Mouse (Mus musculus) cerebellum, adult 9-11 months (tissue): ENCODE results near the gene Thbs1.

ENCODE experiments used
- DNase-seq: peaks from one replicate; pipeline ENCODE4 v3.0.0; 2022

Gene Thbs1

DNA sequence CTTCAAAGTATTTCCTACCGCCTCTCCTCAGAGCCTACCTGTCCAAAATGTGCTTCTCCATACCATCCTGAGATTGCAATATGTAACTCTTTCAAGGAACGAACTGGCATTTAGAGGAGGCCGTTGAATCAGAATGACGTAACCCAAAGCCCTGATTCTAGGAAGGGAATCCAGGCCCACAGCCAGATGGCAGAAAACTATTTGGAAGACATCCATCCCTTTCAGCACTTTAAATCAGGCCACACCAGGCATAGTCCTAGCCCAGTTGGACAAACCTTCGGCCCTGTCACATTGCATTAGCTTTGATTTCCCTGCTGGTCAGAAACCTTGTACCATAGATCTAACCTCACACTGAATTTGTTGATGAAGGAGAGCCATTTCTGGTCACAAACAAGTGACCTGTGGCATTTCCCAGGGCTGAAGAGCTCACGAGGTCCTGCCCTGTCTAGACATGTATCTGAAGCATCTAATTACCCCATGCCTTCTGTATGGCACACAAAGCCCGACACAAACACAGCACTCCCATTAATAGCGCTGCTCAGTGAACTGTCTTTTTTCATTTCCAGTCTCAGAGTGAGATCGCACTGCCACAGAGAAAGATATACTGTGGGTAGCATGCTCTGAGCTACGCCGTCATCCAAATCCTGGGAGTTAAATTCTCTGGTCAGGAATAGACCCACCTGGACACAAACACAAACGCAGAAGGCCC, 38.3 kb downstream of the Thbs1 start:
- DNase-seq: peak; percentile 82

GRCm38 (mm10) chr2:118158095-118158494, 46.4 kb downstream of the Thbs1 start:
- DNase-seq: no peak

DNA sequence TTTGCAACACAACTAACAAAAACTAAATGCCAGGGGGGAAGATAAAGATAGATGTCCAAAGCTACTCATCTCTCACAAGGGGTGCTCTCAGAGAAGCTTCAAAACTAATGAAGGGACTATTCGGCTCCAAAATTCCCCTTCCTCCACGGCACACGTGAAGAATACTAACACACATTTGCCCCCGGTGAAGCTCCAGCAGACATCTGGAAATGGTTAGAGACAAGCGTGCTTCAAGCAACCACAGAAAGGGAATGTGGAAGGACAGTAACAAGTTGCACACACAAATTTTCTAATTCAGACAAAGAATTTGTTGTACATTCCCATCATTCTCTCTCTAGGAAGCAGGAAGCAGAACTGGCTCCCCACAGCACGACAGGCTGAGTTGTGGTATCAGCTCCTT, 47.5 kb downstream of the Thbs1 start:
- no peak for DNase-seq

GRCm38 (mm10) chr2:118160547-118160946, 48.9 kb downstream of the Thbs1 start:
- no peak for DNase-seq

DNA sequence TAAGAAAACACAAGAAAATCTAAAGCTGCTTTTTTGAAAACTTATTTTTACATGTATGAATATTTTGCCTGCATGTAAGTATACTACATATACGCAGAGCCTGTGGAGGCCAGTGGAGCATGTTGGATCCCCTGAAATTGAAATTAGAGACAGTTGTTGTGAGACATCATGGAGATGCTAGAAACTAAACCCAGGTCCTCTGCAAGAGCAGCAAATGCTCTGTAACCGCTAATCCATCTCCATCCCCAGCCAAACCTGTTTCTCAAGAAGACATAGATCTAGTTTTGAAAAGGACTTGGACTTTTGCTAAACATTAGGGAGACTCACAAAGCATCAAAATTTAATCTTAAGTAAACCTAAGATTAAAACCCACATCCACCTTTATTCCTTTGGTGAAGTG, 49.3 kb downstream of the Thbs1 start:
- no peak for DNase-seq

DNA sequence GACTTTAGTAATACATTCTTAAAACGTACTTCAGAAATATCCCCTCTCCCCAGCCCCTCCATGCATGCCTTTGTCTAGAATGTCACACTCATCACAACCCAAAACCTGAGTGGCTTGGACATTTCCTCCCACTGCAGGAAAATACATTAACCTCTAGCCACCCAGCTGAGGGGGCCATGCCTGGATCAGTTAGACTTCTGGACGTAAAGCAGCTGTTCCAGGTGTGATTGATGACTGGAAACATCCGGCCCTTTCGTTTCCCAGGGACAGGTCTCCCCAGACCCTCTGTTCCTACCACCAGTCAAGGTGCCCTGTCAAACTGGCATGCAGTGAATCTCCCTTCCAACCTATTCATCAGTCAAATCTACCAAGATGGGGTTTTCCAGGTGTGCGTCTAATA, 50.8 kb downstream of the Thbs1 start:
- DNase-seq: no peak

- DNase-seq: no peak
Observed at GRCm38 (mm10) chr2:118164137-118164536, 52.5 kb downstream of the Thbs1 start.

GRCm38 (mm10) chr2:118165691-118166090, 54.0 kb downstream of the Thbs1 start:
- DNase-seq: no peak

DNA sequence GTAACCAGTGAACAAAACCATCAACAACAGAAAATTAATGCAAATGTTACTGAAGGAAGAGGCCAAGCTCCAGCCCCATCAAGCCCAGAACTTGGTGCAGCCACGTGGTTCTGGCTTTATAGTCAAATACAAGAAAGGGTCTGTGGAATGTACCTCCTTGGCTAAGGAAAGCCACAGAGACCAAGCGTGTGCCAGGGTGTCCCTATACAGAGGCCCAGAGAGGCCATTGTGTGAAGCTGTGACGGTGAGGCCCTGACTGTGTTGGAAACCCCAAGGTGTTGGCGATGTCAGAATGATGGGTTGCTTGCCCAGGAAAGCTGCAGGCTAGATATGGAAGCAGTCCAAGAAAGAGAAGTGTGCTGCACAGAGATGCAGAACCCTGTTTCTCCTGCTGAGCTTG, 56.1 kb downstream of the Thbs1 start:
- no peak for DNase-seq

DNA sequence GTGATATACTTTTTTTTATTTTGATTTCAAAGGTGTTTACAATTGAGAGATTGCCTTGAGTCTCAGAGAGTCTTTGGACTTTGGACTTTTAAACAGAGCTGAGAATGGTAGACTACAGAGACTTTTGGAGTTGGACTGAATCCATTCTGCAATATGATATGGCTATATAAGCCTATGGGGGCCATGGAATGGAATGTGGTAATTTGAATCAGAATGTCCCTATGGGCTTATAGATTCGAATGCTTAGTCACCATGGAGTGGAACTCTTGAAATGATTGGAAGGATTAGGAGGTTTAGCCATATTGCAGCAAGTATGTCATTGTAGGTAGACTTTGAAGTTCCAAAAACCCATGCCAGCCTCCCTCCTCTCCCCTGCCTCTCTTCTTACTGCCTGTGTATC, 56.5 kb downstream of the Thbs1 start:
- DNase-seq: no peak

DNA sequence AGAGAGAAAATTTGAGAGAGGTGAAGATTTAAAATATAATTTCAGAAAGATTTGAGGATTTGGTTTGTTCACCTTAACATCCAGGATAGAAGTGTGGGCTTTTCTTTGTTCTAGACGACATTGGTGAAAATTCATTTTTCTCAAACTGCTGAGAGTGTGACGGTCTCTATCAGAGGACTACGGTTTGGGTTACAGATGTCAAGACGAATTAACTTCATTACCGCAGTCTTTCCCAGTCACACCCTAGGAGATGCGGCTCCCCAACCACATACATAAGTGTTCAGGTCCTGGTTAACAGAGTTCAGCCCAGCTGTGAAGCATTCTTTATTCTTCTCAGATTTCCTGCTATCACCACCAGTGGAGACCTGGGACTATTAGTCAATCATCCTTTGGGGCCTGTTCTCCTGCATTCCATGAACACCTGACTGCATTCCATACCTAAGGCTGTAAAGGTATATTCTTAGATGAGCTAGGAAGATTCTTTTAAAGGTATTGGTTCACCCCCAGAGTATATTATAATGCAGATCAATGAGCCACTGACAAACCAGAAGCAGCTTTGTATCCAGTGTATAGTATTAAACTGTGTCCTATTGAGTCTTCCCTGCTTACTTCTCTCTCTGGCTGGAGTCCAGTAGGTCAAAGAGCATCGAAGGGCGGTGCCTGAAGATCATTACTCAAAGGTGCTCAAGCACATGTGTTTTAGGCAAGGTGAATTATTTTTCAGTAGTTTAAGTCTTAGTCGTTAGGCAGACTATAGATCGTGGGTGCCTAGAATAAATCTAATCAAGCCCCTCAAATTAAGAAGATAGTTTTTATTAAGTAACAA, 63.1 kb downstream of the Thbs1 start:
- no peak for DNase-seq
